Mouse (Mus musculus) MEL-GATA-1-ER (cell line): ENCODE results near the gene Necab2.

Experiments used
- DNase-seq: peaks from one replicate; pipeline ENCODE4 v3.0.0-alpha.2; 2012; ENCODE audit warnings: low read depth; ENCODE audit errors: extremely low read depth

The Necab2 gene

DNA sequence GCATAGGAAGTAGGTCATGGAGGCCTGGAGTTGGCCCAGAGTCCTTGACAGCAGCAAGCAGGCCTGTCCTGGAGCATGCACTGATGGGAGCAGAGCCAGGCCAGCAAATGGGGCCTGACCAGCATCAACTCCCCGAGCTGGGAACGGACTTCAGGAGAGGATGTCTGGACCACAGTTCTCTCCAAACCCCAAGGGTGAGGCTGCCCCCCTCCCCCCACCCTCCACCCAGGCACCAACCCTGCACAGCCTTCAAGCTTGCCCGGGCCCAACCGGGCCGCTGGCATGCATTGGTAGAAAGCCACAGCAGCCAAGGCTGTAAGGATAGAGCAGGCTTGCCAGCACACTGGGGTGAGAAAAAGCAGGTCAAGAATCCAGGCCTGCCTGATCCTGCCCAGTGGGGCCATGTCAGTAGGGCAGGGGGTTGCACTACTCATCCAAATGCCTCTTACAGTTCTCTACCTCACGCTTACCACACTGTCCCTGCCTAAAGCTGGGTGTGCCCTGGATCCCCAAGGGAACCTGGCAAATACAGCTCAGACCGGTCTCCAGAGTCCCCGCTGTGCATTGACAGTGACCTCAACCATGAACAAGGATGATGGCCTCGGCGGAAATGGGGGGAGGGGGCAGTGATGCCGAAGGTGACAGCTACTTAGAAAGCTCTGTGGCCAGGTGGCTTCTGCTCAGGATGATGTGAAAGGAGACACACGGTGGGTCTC lies 18.7 kb upstream of the Necab2 start:
- no peak for DNase-seq

DNA sequence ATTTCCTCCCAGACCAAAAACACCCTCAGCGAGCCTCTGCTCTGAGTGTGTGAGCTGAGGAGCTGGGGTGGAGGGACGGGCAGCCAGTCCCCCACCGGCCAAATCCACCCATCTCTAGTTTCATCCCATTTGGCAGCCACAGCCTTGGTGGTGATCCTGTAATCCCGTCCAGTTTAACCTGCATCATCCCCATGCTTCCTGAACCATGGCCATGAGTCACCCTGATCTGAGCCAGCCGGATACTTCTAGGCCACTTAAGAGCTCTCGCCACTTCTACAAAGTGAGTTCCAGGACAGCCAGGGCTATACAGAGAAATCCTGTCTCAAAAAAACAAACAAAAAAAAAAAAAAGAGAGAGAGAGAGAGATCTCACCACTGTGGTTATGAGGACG lies 18.2 kb upstream of the Necab2 start:
- no peak for DNase-seq

DNA sequence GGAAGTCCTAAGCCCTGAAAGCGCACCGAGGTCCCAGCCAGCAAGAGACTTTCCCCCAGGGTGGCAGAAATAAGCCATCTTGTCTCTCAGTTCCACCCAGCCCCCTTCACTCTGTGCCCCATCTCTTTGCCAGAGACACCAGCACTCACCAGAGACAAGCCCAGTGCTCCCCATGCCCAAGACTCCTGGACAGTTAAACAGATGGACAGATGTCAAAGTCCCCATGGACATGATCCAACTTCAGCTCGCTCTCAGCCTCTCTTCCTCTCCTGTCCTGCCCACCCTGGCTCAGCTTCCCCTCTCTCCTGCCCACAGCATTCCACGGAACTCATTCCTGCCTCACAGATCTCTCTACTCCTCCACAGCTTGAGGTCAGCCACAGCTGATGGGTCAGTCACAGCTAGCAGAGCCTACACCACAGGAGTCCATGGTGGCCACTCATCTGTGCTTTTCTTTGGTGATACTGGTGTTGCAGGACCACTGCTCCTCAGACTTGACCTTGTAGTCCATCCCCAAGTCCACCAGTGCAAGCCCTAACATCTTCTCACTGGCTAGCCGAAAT lies 17.7 kb upstream of the Necab2 start:
- no peak for DNase-seq

DNA sequence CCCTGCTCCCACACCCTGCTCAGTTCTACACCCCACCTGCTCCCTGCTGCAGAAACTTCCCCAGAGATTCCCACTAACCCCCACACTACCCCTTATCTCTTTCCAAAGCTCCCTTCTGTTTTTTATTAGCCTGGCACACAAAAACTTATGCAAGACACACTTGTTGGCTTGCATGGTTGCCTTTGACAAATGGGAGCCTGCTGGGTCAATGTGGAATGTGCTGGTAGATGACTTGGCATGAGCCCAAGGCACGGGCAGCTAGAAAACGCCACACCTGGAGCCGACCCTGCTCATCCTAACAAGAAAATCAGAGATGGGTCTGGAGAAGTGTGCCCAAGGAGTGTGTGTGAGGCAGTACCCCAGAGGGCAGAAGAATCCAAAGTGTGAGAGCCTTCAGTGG lies 17.0 kb upstream of the Necab2 start:
- DNase-seq, result no peak

DNA sequence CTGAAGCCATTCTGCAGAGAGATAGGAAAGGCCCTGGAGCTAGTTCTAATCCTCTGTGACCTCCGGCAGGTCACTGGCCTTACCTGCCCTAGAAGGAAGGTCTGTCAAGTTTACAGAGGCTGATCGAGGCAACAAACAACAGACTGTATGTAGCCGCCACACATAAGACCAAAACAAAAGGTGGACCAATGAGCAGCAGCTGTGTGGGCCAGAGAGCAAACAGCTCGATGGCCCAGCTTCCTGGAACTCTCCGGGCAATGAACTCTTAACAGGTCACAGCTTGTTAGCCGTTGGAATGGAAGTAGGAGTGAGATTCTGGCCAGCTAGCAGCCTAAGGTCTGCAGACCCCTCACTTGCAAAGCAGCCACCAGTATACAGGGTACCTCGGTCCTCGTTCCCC lies 16.3 kb upstream of the Necab2 start:
- no peak for DNase-seq

DNA sequence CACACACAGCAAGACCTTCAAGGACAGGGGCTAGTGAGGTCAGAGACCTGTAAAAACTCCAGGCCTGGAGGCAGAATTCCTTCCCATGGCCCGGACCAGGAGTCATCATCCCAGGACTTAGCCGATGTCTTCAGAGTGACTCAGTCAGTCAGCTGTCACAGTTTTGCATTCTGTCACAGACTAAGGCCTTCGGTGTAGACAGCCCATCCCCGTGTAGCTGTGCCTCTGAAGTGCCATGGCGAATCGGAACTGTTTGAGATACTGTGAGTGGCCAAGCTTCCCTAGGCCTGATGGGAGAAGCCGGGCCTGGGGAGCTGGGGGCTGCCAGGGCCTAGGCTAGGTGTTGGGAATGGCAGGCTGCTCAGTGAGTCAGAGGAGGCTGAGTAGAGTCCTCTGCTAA lies 15.8 kb upstream of the Necab2 start:
- no peak for DNase-seq

DNA sequence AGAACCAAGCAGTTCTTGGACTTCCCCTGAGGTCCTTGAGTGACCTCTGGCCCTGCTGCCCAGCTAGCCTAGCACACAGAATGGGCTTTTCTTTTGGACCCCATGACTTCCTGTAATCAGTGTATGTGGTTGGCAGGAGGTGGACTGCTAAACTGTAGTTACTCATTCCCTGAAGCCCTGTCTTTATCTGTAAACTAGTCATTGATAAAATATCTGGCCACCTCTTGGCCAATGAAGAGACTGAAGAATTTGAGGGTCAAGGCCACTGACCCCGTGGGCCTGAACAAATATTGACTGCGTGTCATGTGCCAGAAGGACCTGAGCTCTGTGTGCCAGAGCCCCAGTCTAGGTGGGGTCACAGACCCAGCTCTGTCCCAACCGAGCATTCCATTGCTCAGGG lies 14.1 kb upstream of the Necab2 start:
- no peak for DNase-seq

DNA sequence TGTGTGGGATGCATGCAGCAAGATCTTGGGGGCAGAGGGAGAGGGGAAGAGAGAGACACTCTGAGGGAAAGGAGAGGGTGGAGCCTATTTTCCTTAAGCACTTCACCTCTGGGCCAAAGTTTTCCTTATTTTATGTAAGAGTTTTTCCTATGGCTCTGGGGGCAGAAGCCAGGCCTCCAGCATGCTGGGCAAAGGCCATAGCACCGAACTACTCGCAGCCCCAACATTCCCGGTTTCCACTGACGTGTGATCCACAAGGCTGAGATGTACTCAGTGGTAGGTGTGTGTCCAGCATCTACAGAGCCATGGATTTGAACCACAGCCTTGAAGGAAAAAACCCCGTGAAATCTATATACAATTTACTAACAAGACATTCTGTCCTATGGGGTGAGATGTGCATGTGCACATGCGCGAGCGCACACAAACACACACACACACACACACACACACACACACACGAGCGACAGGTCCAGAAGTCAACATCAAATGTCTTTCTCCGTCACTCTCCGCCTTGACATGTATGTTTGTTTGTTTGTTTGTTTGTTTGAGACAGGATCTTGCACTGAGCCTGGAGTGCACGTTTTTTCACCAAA lies 12.8 kb upstream of the Necab2 start, which contains the start of gene Osgin1:
Gene Osgin1 (plus strand): TSS at position 543 of the 593 bp plus-strand sequence.
- no peak for DNase-seq

DNA sequence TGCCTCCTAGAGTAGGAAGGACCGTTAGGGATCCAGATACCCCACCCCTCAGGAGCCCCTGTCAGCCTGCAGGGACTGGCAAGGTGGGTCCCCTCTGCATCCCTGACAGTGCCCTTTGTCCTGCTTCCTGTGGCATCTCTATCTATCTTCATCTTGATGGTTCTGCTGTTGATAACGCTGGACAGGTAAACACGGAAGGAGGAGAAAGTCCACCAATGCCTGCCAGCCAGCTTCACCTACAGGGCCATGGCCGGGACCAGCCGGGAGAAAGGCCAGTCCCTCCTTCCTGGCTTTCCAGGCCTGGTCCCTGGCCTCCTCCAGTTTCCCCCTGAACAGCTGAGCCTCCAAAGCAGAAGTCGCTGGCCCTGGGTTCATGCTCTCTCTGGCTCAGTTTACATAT lies 11.9 kb upstream of the Necab2 start:
- DNase-seq, result no peak

DNA sequence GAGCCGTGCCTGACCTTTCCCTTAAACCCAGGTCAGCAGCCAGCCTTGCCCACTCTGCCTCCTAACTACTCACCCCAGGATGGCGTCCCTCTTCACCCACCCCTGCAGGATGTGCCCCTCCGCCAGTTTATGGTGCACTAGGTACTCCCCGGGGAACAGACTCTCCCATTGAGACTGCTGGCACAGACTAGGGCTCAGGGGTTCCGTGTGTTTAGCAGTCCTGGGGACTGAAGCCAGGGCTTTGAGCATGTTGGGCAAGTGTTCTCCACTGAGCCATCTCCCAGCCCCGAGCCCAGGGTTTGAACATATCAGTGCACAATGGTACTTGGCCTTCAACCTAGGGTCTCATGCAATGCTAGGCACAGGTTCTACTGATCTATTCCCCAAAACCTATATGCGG lies 11.0 kb upstream of the Necab2 start:
- no peak for DNase-seq

DNA sequence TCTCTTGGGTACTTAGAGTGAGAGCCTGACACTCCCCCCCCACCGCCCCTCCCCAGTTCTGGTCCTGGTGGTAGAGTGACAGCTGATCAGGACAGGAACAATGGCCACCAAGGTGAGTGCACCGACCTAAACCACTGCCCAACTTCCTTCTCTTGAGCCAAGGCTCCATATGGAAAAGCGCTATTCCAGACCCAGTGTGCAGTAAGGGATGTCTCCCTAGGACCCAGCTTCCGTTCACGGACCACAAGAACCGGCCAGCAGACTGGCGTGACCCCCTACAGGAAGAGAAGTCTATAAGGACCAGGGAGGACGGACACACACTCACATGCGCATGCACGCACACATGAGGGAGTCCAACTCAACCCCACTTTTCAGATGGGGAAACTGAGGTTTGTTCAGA lies 10.2 kb upstream of the Necab2 start:
- no peak for DNase-seq

DNA sequence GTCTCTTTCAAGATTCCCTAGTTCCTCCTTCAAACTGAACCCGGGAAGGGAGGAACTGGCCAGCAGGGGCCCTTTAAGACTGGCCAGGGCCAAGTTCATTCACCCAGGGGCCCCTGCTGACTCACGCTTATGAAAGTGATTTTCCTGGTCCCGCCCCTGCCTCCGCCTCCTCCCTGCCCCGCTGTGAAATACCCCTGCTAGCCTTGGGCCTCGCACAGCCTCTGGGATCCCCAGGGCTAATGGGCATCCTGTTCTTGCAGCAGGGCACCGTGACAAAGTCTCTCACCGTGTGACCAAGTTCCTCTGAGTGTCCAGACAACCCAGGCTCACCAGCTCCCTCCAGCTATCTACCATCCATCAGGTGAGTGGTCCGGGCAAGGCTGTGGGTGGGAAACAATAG lies 9.6 kb upstream of the Necab2 start:
- DNase-seq, result no peak

DNA sequence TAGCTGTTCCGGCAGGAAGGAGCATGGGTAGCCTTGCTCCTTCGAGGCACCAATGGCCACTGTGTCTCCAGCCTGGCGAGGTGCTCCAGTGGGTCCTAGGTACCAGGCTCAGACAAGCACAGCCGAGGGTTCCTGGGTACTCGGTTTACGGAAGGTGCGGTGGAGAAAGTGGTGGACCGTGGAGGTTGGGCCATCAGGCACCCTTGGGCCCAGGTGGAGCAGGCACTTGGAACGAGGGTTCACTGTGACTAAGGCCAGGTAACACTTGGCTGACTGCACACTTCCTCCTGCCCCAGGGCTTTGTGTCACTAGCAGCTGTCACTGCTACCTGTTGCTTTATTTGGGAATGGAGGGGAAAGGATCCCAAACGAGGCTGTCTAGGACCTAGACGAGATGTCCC lies 9.0 kb upstream of the Necab2 start:
- no peak for DNase-seq

DNA sequence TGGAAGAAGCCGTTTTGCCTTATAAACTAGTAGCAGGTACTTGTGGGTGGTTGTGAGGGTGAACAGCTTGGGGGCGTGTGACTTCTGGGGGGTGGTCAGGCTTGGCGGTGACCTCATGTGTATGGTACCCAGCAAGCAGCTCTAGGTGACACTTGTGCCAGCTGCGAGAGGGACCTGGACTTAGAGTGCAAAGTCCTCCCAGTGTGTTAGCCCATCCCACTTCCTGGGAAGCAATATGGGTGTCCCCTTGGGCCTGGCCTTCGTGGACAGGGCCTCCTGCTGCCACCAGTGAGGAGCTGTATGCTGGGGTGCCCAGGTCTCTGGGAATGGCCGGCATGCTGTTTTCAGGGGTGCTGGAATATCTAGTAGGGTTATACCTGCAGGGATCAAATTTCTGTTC lies 7.6 kb upstream of the Necab2 start:
- DNase-seq, result no peak

DNA sequence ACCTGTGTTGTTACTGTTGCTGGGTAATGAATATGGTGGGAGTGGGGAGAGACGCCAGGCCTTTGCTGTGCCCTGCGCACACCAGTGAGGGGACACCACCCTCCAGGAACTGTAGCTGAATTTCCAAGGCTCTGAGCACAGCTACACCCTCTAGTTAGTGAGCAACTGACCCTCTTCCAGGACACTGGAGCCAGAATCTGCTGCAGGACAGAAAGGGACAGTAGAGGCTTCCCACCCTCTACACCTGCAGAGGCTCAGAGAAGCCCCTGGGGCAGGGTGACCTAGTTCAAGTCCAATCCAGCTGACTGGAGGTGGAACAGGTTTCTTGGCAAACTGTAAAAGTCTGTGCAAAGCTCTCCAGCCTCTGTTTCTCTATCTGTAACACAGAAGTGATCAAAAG lies 7.1 kb upstream of the Necab2 start:
- no peak for DNase-seq

DNA sequence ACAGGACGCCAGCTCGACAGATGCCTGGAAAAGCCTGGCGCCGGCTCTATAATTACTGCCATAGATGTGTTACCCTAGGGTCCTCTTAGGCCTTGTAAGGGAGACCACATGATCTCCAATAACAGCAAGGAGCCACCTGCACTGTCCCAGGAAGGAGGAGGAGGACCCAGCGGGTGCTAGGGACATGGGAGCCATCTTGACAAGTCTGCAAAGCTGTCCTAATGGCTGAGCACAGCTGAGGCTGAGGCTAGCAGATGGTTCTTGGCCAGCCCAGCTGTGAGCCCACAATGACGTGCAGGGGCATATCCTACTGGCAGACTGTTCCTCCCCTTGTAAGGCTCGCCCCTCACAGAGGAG lies 6.6 kb upstream of the Necab2 start:
- no peak for DNase-seq

DNA sequence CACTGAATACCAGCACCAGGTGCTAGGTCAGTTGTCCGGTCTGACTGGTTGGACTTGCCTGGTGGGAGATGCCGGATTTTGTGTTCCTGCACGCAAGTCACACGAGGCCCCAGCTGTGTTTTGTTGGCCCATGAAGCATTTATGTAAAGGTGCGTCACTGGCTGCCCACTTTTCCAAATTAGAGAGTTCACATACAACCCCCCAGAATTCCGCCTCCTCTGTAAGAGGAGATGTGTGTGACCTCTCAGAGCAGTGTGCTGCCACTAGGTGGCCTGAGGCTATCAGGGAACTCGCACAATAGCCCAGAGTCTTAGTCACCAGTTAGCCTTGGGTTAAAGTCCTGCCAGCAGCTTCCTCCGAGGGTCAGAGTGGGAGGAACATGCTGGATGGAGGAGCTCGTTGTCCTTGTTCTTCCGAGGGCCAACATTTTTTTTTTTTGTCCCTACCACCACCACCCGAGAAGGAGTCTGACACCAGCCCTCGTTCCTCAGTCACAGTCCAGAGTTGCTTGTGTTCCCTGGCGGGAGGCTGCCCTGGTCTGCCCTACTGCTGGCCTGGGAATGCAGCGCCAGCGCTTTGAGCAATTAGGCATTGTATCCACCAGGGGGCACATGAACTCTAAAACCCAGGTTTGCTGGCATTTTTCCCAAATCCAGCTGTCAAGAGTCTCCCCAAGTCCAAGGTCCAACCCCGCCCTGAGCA lies 6.1 kb upstream of the Necab2 start:
- no peak for DNase-seq

DNA sequence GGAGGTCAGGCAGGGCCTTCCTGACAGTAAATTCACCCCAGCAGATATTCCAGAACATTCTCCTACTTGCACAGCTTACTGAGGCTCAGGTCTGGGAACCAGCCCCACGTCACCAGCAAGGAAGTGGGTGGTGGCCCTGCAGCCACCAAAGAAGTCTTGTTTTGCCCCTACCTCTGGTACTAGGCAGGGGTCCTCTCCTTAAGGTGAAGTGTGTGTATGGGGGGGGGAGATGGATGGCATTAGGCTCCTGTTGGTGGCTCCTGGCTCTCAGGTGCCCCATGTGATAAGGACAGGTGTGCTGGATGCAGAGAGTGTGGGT lies 5.6 kb upstream of the Necab2 start:
- DNase-seq, result no peak

DNA sequence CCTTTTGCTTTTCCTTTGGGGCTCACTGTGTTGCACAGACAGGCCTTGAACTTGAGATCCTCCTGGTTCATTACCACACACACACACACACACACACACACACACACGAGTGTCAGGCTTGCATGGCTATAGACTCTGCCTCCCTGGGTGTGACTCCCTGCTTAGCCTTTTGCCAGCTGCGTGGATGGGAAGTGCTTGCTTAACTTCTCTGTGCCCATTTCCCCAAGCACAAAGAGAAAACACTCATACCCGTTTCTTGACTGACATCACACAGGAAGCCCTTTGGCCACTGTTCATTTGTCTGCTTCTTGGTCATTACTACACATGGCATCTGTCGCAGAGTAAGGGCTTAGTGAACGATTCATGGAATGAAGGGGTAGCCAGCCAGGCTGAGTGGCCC lies 4.5 kb upstream of the Necab2 start:
- no peak for DNase-seq

DNA sequence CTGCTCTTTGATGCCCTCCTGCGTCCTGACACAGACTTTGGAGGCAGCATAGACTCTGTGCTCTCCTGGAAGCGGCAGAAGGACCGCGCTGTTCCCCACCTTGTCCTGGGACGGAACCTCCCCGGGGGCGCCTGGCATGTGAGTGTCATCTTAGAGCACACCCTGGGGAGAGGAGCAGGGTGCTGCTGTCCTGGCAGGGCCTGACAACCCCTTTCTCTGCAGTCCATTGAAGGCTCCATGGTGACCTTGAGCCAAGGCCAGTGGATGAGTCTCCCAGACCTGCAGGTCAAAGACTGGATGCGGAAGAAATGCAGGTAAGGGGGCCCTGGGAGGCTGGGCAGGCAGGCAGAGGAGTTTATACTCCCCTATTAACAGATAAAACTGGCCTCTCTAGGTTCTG lies 3.5 kb upstream of the Necab2 start:
- no peak for DNase-seq

DNA sequence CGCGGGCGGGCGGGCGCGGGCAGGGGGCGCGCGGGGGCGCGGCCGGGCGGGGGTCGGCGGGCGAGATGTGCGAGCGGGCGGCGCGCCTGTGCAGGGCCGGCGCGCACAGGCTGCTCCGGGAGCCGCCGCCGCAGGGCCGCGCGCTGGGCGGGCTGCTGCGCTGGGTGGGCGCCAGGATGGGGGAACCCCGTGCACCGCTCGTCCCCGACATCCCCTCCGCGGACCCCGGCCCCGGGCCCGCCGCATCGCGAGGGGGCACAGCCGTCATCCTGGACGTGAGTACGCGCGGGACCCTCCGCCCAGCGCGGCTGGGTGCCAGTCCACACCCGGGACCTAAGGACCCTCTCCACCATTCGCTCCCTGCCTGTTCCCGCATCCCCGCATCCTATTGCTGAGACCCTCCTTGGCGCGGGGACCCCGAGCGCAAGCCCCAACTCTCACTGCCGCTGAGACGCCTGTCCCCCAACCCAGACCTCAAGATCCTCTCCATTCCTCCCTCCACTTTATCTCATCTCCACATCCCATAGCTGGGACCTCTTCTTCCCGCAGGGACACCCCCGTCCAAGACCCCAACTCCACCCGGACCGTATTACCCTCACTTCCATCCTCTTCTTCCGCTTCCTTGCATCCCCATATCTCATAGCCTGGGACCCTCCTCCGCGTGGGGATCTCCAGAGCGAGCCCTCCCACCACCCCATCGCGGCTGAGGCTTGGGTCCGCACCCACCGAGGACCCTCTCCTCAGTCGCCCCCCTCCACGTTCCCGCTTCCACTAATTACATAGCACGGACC lies 666 bp downstream of the Necab2 start:
- DNase-seq, result no peak

DNA sequence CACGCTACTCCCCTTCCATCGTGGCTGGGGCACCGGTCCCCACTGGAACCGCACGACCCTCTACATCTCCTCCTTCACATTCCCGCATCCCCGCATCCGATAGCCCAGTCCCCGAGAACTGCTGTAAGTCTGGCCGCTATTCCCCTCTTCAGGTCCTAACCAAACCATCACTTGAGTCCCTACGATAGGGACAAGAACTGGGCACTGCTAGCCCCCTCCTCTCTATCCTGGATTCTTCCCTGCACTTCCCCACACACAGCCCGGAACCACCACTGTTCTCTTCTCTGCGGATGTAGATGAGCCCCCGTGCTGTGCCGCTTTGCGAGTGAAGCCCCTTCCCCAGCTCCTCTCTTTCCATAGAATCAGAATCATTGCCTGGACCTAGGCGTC lies 1.3 kb downstream of the Necab2 start:
- no peak for DNase-seq
